Mouse (Mus musculus): ENCODE measurements around the gene Chrna4. TPM values are rescaled to one million over a fixed set of nuclear protein-coding genes. Genes with fewer than 3 reads are reported as not detected.

Gene Chrna4
- polyA plus RNA-seq, 1 experiment from 2014 or later, result 5.5 TPM

- Histone ChIP-seq H3K4me1 (peaks cover 9% of the 10 kb centered on the region), H3K36me3 (replicated peaks) (no peaks in the 10 kb centered on the region), H3K9me3 (no peaks in the 10 kb centered on the region), H3K27ac (replicated peaks) (no peak overlapping the region), H3K27me3 (replicated peaks; ENCODE audit: low read depth, poor library complexity, severe bottlenecking) (peaks cover 40% of the 10 kb centered on the region), H3K4me3 (no peak overlapping the region)
- DNase-seq (ENCODE audit: low spot score), result no peak
- WGBS, result 85% methylated on average over 6 of the region's 6 CpGs
Measured at GRCm38 (mm10) chr2:181033310-181033709, 10.0 kb downstream of the Chrna4 start.

DNA sequence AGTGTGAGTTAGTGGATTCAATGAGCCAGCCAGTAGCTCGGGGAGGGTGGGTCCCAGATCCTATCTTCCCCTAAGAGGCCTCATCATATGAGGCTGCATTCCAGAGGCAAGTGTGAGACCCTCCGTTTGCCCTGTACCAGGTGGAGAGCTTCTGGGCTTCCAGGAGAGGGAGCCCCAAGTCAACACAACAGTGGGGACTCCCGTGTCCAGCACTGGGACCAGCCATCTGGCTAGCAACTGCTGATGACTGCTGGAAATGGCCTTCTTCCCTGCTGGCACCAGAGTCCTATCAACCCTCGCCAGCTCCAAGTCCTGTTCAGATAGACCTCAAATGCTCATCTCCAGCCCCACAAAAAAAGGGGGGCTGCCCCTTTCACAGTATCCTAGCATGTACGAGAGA is 10.9 kb downstream of the Chrna4 start:
- H3K9me3 ChIP-seq, result no peaks in the 10 kb centered on the region
- peaks cover 31% of the 10 kb centered on the region for H3K27me3 ChIP-seq (replicated peaks; ENCODE audit: low read depth, poor library complexity, severe bottlenecking)

GRCm38 (mm10) chr2:181031406-181031934 is 11.9 kb downstream of the Chrna4 start:
- no peak overlapping the region for H3K4me3 ChIP-seq
- no peaks in the 10 kb centered on the region for H3K9me3 ChIP-seq
- no peak for DNase-seq (ENCODE audit: low spot score)
- no peaks in the 10 kb centered on the region for H3K36me3 ChIP-seq (replicated peaks)
- H3K27me3 ChIP-seq (replicated peaks; ENCODE audit: low read depth, poor library complexity, severe bottlenecking), result peaks cover 22% of the 10 kb centered on the region
- WGBS, result 84% methylated on average over 11 of the region's 11 CpGs
- no peaks in the 10 kb centered on the region; the same call in 1 of the 2 replicates for H3K4me1 ChIP-seq
- H3K27ac ChIP-seq (replicated peaks), result no peak overlapping the region

More for the DNA sequence above, 10.9 kb downstream of the Chrna4 start:
- Histone ChIP-seq H3K4me1 (peaks cover under 1% of the 10 kb centered on the region; the same call in 1 of the 2 replicates), H3K4me3 (no peak overlapping the region), H3K27ac (replicated peaks) (no peak overlapping the region), H3K36me3 (replicated peaks) (no peaks in the 10 kb centered on the region)
- WGBS, result 52% methylated on average over 5 of the region's 5 CpGs
- peak; percentile 35 for DNase-seq (ENCODE audit: low spot score)

DNA sequence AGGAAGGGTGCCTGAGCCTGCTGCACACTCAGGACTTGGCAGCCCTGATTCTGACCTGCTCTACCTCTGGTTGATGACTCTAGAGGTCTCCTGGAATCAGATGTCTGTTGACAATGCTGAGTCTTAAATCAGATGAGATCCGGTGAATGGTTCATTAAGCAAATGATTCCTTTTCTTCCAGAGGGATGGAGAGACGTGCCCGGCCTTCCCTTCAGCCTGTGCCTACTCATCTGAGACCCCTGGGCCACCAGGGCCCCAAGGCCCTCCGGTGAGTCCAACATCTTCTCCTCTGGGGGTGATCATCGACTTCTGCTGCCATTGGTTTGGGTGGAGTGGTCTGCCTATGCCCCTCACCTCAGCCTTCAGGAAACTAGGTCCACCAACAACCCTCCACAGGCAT is 35.0 kb downstream of the Chrna4 start:
- 75% methylated on average over 5 of the region's 5 CpGs for WGBS
- Histone ChIP-seq H3K4me1 (peaks cover 6% of the 10 kb centered on the region; the same call in 1 of the 2 replicates), H3K4me3 (no peak overlapping the region), H3K36me3 (replicated peaks) (no peaks in the 10 kb centered on the region), H3K9me3 (no peaks in the 10 kb centered on the region), H3K27ac (replicated peaks) (no peak overlapping the region), H3K27me3 (replicated peaks; ENCODE audit: low read depth, poor library complexity, severe bottlenecking) (no peaks in the 10 kb centered on the region)
- no peak for DNase-seq (ENCODE audit: low spot score)

GRCm38 (mm10) chr2:181007054-181007453 is 36.3 kb downstream of the Chrna4 start:
- WGBS, result 51% methylated on average over 4 of the region's 4 CpGs
- Histone ChIP-seq H3K36me3 (replicated peaks) (no peaks in the 10 kb centered on the region), H3K27me3 (replicated peaks; ENCODE audit: low read depth, poor library complexity, severe bottlenecking) (no peaks in the 10 kb centered on the region), H3K9me3 (no peaks in the 10 kb centered on the region), H3K27ac (replicated peaks) (no peak overlapping the region), H3K4me3 (no peak overlapping the region), H3K4me1 (no peaks in the 10 kb centered on the region)
- no peak for DNase-seq (ENCODE audit: low spot score)

GRCm38 (mm10) chr2:180996905-180997304 is 46.4 kb downstream of the Chrna4 start:
- H3K4me3 ChIP-seq, result no peak overlapping the region
- no peaks in the 10 kb centered on the region for H3K9me3 ChIP-seq
- no peaks in the 10 kb centered on the region for H3K27me3 ChIP-seq (replicated peaks; ENCODE audit: low read depth, poor library complexity, severe bottlenecking)
- no peaks in the 10 kb centered on the region for H3K4me1 ChIP-seq
- no peak overlapping the region for H3K27ac ChIP-seq (replicated peaks)
- WGBS, result 74% methylated on average over 3 of the region's 3 CpGs
- no peak for DNase-seq (ENCODE audit: low spot score)
- H3K36me3 ChIP-seq (replicated peaks), result no peaks in the 10 kb centered on the region

- Histone ChIP-seq H3K27me3 (replicated peaks; ENCODE audit: low read depth, poor library complexity, severe bottlenecking) (no peaks in the 10 kb centered on the region), H3K36me3 (replicated peaks) (no peaks in the 10 kb centered on the region), H3K9me3 (no peaks in the 10 kb centered on the region), H3K27ac (replicated peaks) (no peak overlapping the region), H3K4me3 (no peak overlapping the region), H3K4me1 (no peaks in the 10 kb centered on the region)
- WGBS, result 19% methylated on average over 5 of the region's 5 CpGs
- peak; percentile 59 for DNase-seq (ENCODE audit: low spot score)
Measured at GRCm38 (mm10) chr2:180996436-180996835, 46.9 kb downstream of the Chrna4 start.

- no peak for DNase-seq (ENCODE audit: low spot score)
- Histone ChIP-seq H3K4me3 (no peak overlapping the region), H3K4me1 (no peaks in the 10 kb centered on the region), H3K27me3 (replicated peaks; ENCODE audit: low read depth, poor library complexity, severe bottlenecking) (no peaks in the 10 kb centered on the region), H3K36me3 (replicated peaks) (no peaks in the 10 kb centered on the region), H3K9me3 (no peaks in the 10 kb centered on the region), H3K27ac (replicated peaks) (no peak overlapping the region)
- WGBS, result 85% methylated on average over 4 of the region's 4 CpGs
Measured at GRCm38 (mm10) chr2:180995457-180995856, 47.9 kb downstream of the Chrna4 start.

- Histone ChIP-seq H3K4me3 (no peak overlapping the region), H3K27me3 (replicated peaks; ENCODE audit: low read depth, poor library complexity, severe bottlenecking) (no peaks in the 10 kb centered on the region), H3K27ac (replicated peaks) (no peak overlapping the region), H3K36me3 (replicated peaks) (no peaks in the 10 kb centered on the region), H3K4me1 (no peaks in the 10 kb centered on the region), H3K9me3 (no peaks in the 10 kb centered on the region)
- WGBS, result 75% methylated on average over 2 of the region's 2 CpGs
- no peak for DNase-seq (ENCODE audit: low spot score)
Measured at GRCm38 (mm10) chr2:180994360-180994759, 49.0 kb downstream of the Chrna4 start.

- Histone ChIP-seq H3K4me1 (peaks cover 18% of the 10 kb centered on the region), H3K9me3 (no peaks in the 10 kb centered on the region), H3K4me3 (no peak overlapping the region), H3K27ac (replicated peaks) (no peak overlapping the region), H3K27me3 (replicated peaks; ENCODE audit: low read depth, poor library complexity, severe bottlenecking) (no peaks in the 10 kb centered on the region), H3K36me3 (replicated peaks) (no peaks in the 10 kb centered on the region)
- no peak for DNase-seq (ENCODE audit: low spot score)
- 77% methylated on average over 4 of the region's 4 CpGs for WGBS
Measured at GRCm38 (mm10) chr2:180990347-180990746, 53.0 kb downstream of the Chrna4 start.

DNA sequence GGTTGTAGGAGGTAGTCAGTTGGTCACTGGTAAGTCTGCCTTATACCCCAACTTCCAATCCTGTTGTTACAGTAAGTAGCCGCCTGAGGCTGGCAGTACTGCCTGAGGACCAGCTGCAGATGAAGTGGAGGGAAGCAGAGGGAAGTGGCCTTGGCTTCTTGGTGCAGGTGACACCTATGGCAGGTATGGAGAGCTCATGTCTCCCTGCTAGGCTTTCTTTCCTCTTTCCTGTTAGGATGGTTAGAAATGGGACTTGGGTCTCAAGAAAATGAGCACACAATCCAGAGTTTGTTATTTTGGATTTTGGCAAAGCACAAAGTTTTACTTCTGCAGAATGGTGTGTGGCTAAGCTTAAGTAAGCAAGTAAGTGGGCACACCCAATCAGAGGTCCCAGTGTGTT is 54.4 kb downstream of the Chrna4 start:
- H3K4me1 ChIP-seq, result peaks cover 18% of the 10 kb centered on the region
- WGBS, result 73% methylated on average over 1 of the region's 1 CpGs
- no peak overlapping the region for H3K4me3 ChIP-seq
- no peak for DNase-seq (ENCODE audit: low spot score)
- peaks cover 9% of the 10 kb centered on the region; the same call in 1 of the 2 replicates for H3K36me3 ChIP-seq (replicated peaks)
- no peak overlapping the region for H3K27ac ChIP-seq (replicated peaks)
- no peaks in the 10 kb centered on the region for H3K27me3 ChIP-seq (replicated peaks; ENCODE audit: low read depth, poor library complexity, severe bottlenecking)
- H3K9me3 ChIP-seq, result no peaks in the 10 kb centered on the region

- H3K4me3 ChIP-seq, result no peak overlapping the region
- H3K27ac ChIP-seq (replicated peaks), result no peak overlapping the region
- H3K27me3 ChIP-seq (replicated peaks; ENCODE audit: low read depth, poor library complexity, severe bottlenecking), result no peaks in the 10 kb centered on the region
- no peaks in the 10 kb centered on the region for H3K9me3 ChIP-seq
- H3K36me3 ChIP-seq (replicated peaks), result peaks cover 15% of the 10 kb centered on the region
- WGBS, result 69% methylated on average over 3 of the region's 3 CpGs
- peaks cover 18% of the 10 kb centered on the region for H3K4me1 ChIP-seq
- DNase-seq (ENCODE audit: low spot score), result no peak
Measured at GRCm38 (mm10) chr2:180988347-180988913, 54.9 kb downstream of the Chrna4 start.

DNA sequence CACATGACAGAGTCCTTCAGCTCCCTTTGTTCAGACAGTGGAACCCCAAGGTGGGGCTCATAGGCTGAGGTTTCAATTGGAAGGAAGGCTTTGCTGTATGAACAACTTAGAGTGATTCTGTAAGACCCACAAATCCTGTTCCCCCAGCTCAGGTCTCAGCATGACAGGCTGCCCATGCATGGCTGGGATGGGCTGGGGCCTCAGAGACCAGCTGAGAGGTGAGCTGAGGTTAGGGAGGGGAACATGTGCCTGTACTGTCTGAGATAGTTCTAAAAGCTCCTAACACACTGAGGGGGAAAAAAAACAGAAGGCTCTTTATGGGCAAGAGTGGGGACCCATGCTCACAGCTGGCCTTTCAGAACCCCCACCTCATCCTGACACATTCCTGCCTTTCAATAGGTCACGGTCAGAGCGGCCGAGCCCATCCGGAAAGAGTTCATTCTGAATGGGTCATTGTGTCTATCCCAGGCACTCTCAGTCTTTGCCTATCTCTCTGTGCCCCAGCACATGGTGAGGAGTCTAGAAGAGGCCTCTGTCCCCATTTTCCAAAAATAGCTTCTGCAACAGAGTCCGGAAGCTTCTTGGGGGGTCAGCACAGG is 55.8 kb downstream of the Chrna4 start:
- Histone ChIP-seq H3K27me3 (replicated peaks; ENCODE audit: low read depth, poor library complexity, severe bottlenecking) (no peaks in the 10 kb centered on the region), H3K27ac (replicated peaks) (peak overlapping the region; percentile 65), H3K36me3 (replicated peaks) (peaks cover 24% of the 10 kb centered on the region), H3K4me1 (peaks cover 18% of the 10 kb centered on the region), H3K4me3 (no peak overlapping the region), H3K9me3 (no peaks in the 10 kb centered on the region)
- peak; percentile 32 for DNase-seq (ENCODE audit: low spot score)
- WGBS, result 27% methylated on average over 5 of the region's 5 CpGs

All from embryonic facial prominence, embryonic 10.5 days (tissue).